Mouse (Mus musculus) midbrain, embryonic 16.5 days (tissue): ENCODE data around the gene Baat. TPM values are rescaled to one million over a fixed set of nuclear protein-coding genes. Genes with fewer than 3 reads are reported as not detected.

Experiments used
- ATAC-seq: fragments of 200-750 bp; cut with Nextera tagmentation; 2 replicates; pipeline ENCODE4 v1.8.0; 2017; ENCODE audit warnings: moderate TSS enrichment
- H3K27ac ChIP-seq: fragments of 300-500 bp; sonication (generic); 2 replicates; pipeline ENCODE4 v1.5.1; 2014; ENCODE audit warnings: mild to moderate bottlenecking, low read length, mixed read lengths
- H3K27me3 ChIP-seq: fragments of 300-500 bp; sonication (generic); 2 replicates; pipeline ENCODE4 v1.6.1; 2014; ENCODE audit warnings: low read depth, low read length, mixed read lengths; ENCODE audit not compliant: control insufficient read depth, insufficient read depth
- H3K36me3 ChIP-seq: fragments of 300-500 bp; sonication (generic); 2 replicates; pipeline ENCODE4 v1.6.1; 2014; ENCODE audit warnings: mild to moderate bottlenecking, low read length, moderate library complexity, mixed read lengths; ENCODE audit not compliant: control insufficient read depth, insufficient read depth
- H3K4me1 ChIP-seq: fragments of 300-500 bp; sonication (generic); 2 replicates; pipeline ENCODE4 v1.6.1; 2014; ENCODE audit warnings: mild to moderate bottlenecking, low read length, mixed read lengths; ENCODE audit not compliant: control insufficient read depth, insufficient read depth
- H3K4me2 ChIP-seq: fragments of 300-500 bp; sonication (generic); 2 replicates; pipeline ENCODE4 v1.6.1; 2014; ENCODE audit warnings: mild to moderate bottlenecking, low read length, mixed read lengths
- H3K4me3 ChIP-seq: fragments of 300-500 bp; sonication (generic); 2 replicates; pipeline ENCODE4 v1.5.1; 2014; ENCODE audit warnings: low read depth, mild to moderate bottlenecking, low read length, moderate library complexity, mixed read lengths
- H3K9ac ChIP-seq: fragments of 300-500 bp; sonication (generic); 2 replicates; pipeline ENCODE4 v1.6.1; 2014; ENCODE audit warnings: low read depth, low read length, mixed read lengths
- H3K9me3 ChIP-seq: fragments of 300-500 bp; sonication (generic); replicated peaks from 2 replicates; pipeline ENCODE4 v1.6.1; 2014; ENCODE audit warnings: mild to moderate bottlenecking, low read length, mixed read lengths; ENCODE audit not compliant: control insufficient read depth, poor library complexity, severe bottlenecking
- WGBS: fragments of 180-500 bp; shearing (Covaris S2); extraction: QIAGEN DNeasy Blood & Tissue Kit; methylation state at CpG from one replicate; pipeline ENCODE4 v1.1.7; 2014; 5-methylcytosine and 5-hydroxymethylcytosine counted together
- polyA plus RNA-seq: library from polyadenylated mRNA; unstranded; fragments of >200 nt; fragmentation: Nextera tagmentation; extraction: Ambion mirVana; gene quantifications from 2 replicates; pipeline ENCODE4 v1.2.1, GENCODE M21; 2015

Gene Baat
- 0.18 TPM in 1 of 2 replicates, not detected in the other for polyA plus RNA-seq

- H3K36me3 ChIP-seq: no peaks in the 10 kb centered on the region
- no peak for ATAC-seq
- H3K27me3 ChIP-seq: no peaks in the 10 kb centered on the region
- H3K9me3 ChIP-seq: no peaks in the 10 kb centered on the region
- no peak within 1 kb of the TSS for H3K4me3 ChIP-seq
- H3K9ac ChIP-seq: no peak within 1 kb of the TSS
- H3K4me1 ChIP-seq: no peaks in the 10 kb centered on the region
- H3K27ac ChIP-seq: no peak within 1 kb of the TSS
- 88% methylated on average over 3 of the region's 3 CpGs for WGBS
- H3K4me2 ChIP-seq: no peak within 1 kb of the TSS
Measured at GRCm38 (mm10) chr4:49506386-49506785, at the start of gene Baat. Gene Baat, minus strand, starts transcription at chr4:49506557.

DNA sequence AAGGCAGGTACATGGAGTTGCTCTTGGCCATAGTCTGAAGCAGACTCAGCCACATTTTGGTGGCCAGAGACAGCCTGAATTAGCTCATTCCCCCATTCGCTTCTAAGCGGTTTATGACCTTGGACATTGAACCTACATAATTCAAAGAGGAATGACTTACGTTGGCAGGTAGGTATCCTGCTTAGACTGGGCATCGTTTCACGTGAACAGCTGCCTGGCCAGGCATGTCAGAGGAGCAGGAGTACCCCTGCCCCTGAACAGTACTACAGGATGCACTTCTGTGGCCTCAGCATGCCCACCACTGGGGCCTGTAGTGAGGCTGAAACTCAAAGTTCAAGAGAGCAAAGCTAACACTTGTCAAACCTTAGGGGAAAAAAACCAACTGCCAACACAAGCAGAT is 47.0 kb upstream of the Baat start:
- Histone ChIP-seq H3K27me3 (no peaks in the 10 kb centered on the region), H3K4me2 (no peak overlapping the region), H3K4me3 (no peak overlapping the region), H3K9me3 (no peaks in the 10 kb centered on the region), H3K9ac (no peak overlapping the region), H3K27ac (no peak overlapping the region), H3K4me1 (no peaks in the 10 kb centered on the region), H3K36me3 (no peaks in the 10 kb centered on the region)
- WGBS: 91% methylated on average over 5 of the region's 5 CpGs
- ATAC-seq: no peak

- Histone ChIP-seq H3K27me3 (no peaks in the 10 kb centered on the region), H3K9me3 (no peaks in the 10 kb centered on the region), H3K4me3 (no peak within 1 kb of the TSS), H3K36me3 (no peaks in the 10 kb centered on the region), H3K4me2 (no peak within 1 kb of the TSS), H3K4me1 (no peaks in the 10 kb centered on the region), H3K27ac (no peak within 1 kb of the TSS), H3K9ac (no peak within 1 kb of the TSS)
- ATAC-seq: no peak
- 71% methylated on average over 3 of the region's 3 CpGs for WGBS
Measured at GRCm38 (mm10) chr4:49549383-49549782, 43.0 kb upstream of the Baat start, which contains the start of gene Aldob. Gene Aldob, minus strand, starts transcription at chr4:49549546.

DNA sequence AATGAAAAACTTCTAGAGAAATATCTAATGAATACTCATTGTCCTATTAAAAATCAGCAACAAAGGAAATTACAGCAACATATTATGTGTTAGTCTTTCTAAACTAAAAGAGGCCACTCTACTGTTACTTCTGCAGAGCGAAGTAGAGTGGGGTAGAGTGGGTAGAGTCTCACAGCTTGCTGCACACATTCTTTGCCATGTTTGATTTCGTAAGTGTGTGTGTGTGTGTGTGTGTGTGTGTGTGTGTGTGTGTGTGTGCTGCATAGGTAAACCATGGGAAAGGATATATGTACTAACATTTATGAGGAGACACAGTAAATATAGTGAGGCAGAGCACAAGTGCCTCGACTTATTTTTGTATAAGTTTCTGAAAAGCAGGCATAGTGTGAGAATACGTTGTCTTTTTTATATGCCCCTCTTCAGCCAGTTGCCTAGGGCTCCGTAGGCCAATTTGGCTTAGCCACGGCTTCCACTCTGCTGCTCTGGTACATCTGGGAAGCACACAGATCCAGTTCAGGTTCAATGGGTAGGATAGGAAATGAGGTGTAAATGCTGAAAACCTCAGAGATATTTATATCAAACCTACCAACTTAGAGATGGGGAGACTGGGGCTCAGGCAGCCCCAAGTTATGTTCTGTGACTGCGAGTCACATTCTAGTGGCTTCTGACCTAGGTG is 41.3 kb upstream of the Baat start:
- Histone ChIP-seq H3K27ac (no peak overlapping the region), H3K9me3 (no peaks in the 10 kb centered on the region), H3K4me3 (no peak overlapping the region), H3K9ac (no peak overlapping the region), H3K27me3 (no peaks in the 10 kb centered on the region), H3K4me2 (no peak overlapping the region), H3K36me3 (no peaks in the 10 kb centered on the region), H3K4me1 (no peaks in the 10 kb centered on the region)
- 88% methylated on average over 7 of the region's 7 CpGs for WGBS
- ATAC-seq: no peak

DNA sequence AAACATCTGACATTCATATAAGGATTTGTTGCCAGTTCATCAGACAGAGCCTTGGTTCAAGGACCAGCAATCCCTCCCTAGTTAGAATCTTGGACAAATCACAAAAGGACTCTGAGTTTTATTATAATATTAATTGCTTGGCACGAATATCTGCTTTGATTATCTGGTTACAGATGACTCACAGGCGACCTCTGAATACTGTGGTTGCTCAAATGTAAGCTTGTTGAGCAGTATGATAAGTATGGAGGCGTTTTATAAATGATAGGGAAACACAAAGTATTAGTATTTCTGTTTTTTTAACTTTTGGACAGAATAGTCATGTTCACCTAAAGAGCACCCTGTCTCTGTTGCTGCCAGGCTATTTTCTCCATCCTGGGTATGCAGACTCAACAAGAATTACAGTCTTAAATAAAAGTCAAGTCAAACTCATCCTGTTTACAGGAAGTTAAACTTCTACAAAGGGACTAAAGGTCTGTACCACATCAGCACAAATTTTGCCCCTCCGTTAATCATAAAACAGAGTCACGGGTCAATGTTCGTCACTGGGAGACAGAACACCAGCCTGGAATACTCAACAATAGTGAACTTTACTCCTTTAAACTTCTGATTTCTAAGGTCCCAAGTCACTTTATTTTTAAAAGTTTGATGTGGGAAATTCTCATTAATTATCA is 40.7 kb upstream of the Baat start:
- H3K36me3 ChIP-seq: no peaks in the 10 kb centered on the region
- H3K9ac ChIP-seq: no peak overlapping the region
- no peak for ATAC-seq
- no peaks in the 10 kb centered on the region for H3K4me1 ChIP-seq
- WGBS: 75% methylated on average over 6 of the region's 6 CpGs
- H3K4me2 ChIP-seq: no peak overlapping the region
- H3K9me3 ChIP-seq: no peaks in the 10 kb centered on the region
- H3K4me3 ChIP-seq: no peak overlapping the region
- no peak overlapping the region for H3K27ac ChIP-seq
- no peaks in the 10 kb centered on the region for H3K27me3 ChIP-seq

- Histone ChIP-seq H3K27me3 (no peaks in the 10 kb centered on the region), H3K27ac (no peak overlapping the region), H3K4me1 (no peaks in the 10 kb centered on the region), H3K9ac (no peak overlapping the region), H3K4me3 (no peak overlapping the region), H3K9me3 (no peaks in the 10 kb centered on the region), H3K36me3 (no peaks in the 10 kb centered on the region), H3K4me2 (no peak overlapping the region)
- no peak for ATAC-seq
- WGBS: 79% methylated on average over 2 of the region's 2 CpGs
Measured at GRCm38 (mm10) chr4:49546026-49546425, 39.7 kb upstream of the Baat start.

DNA sequence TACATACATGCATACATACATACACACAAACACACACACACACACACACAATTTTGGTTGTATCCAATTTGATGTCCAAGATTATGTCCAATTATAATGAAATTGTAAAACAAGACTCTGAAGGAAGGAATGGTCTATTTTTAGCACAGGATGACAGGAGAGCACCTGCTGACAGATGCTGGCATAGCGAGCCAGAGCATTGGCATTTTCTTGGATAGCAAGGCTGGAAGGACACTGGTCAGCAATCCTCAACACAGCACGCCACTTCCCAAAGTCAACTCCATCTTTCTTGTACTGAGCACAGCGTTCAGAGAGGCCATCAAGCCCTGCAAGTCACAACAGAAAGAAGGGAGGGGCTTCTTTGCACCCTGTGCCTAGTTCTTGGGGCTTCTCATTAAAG is 34.6 kb upstream of the Baat start:
- no peak overlapping the region for H3K4me2 ChIP-seq
- H3K4me1 ChIP-seq: no peaks in the 10 kb centered on the region
- H3K9ac ChIP-seq: no peak overlapping the region
- H3K4me3 ChIP-seq: no peak overlapping the region
- ATAC-seq: no peak
- no peak overlapping the region for H3K27ac ChIP-seq
- no peaks in the 10 kb centered on the region for H3K9me3 ChIP-seq
- 74% methylated on average over 3 of the region's 3 CpGs for WGBS
- no peaks in the 10 kb centered on the region for H3K36me3 ChIP-seq
- no peaks in the 10 kb centered on the region for H3K27me3 ChIP-seq

DNA sequence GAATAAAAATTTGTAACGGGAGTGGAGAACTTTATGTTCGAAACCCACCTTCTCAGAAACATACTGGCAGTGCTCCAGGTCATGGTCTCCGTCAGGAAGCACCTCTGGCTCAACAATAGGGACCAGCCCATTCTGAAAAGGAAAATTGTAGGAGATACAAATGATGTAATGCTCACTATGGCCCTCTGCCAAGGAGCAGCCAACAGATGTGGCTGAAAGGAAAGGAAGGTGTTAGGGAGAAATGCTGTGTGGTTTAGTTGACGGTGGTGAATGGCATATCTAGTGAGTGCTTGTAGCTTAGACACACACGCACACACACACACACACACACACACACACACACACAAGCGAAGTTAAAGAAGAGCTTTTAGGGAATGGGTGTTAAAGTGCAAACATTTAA is 33.3 kb upstream of the Baat start:
- Histone ChIP-seq H3K4me2 (no peak overlapping the region), H3K27ac (no peak overlapping the region), H3K4me3 (no peak overlapping the region), H3K27me3 (no peaks in the 10 kb centered on the region), H3K4me1 (no peaks in the 10 kb centered on the region), H3K9ac (no peak overlapping the region), H3K36me3 (no peaks in the 10 kb centered on the region), H3K9me3 (no peaks in the 10 kb centered on the region)
- WGBS: 75% methylated on average over 6 of the region's 6 CpGs
- ATAC-seq: no peak

DNA sequence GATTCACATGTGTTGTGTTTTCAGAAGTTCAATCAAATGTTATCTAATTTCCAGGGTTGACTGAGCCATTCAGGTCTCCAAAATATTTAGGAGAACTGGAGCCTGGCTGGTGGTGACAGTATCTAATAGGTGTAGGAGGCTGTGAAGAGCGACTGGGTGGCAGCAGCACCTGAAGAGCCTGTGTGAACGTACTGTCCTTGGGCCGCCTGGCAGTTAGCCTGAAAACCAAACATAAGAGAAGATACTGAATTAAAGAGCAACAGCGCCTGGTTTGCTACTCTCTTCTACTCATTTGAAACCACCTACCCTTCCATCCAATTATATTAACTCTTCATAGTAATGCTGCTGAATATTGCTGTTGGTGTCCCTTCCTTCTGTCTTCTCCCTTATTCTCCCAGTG is 30.3 kb upstream of the Baat start:
- WGBS: 91% methylated on average over 4 of the region's 4 CpGs
- H3K36me3 ChIP-seq: peaks cover 12% of the 10 kb centered on the region
- no peak overlapping the region for H3K4me3 ChIP-seq
- H3K4me1 ChIP-seq: no peaks in the 10 kb centered on the region
- no peaks in the 10 kb centered on the region for H3K27me3 ChIP-seq
- H3K9ac ChIP-seq: no peak overlapping the region
- no peak for ATAC-seq
- no peaks in the 10 kb centered on the region for H3K9me3 ChIP-seq
- H3K4me2 ChIP-seq: no peak overlapping the region
- no peak overlapping the region for H3K27ac ChIP-seq
